Mouse (Mus musculus) megakaryocyte, embryonic 14.5 days (primary cell): ENCODE data around the gene Robo3.

Experiments
- FLI1 ChIP-seq: IDR thresholded peaks from 2 replicates; pipeline ENCODE4 v1.6.1; 2012; ENCODE audit warnings: low read length, inconsistent platforms, mixed read lengths
- GATA1 ChIP-seq: IDR thresholded peaks from 3 replicates; pipeline ENCODE4 v1.6.1; 2012; ENCODE audit warnings: mixed read lengths, low read length, inconsistent platforms, borderline replicate concordance

GRCm38 (mm10) chr9:37401802-37402201 lies 31.2 kb downstream of the Robo3 start, which contains the start of gene Robo4:
- TF ChIP-seq GATA1, result no peak
- TF ChIP-seq FLI1, result no peak
